Mouse (Mus musculus) MEL (cell line): ENCODE data around the gene Hspg2. TPM values are rescaled to one million over a fixed set of nuclear protein-coding genes. Genes with fewer than 3 reads are reported as not detected.

Source experiments
- DNase-seq: peaks from one replicate; pipeline ENCODE4 v3.0.0; 2011; ENCODE audit warnings: low read depth, low spot score
- H3K27ac ChIP-seq: 2 replicates; pipeline ENCODE4 v1.5.1; 2012; ENCODE audit warnings: low read depth, mild to moderate bottlenecking, control low read depth, low read length, moderate library complexity; ENCODE audit not compliant: control insufficient read depth
- H3K27me3 ChIP-seq, 2 experiments: fragments of 150-350 bp in 1 of 2; sonication (generic) in 1 of 2; 2 replicates each; pipeline ENCODE4 v1.6.1; 2012; ENCODE audit warnings: low read length in 2 of 2, mild to moderate bottlenecking in 2 of 2, improper control_type of control experiment in 1 of 2, moderate library complexity in 1 of 2; ENCODE audit not compliant: insufficient read depth in 2 of 2, control insufficient read depth in 1 of 2
- H3K36me3 ChIP-seq, 2 experiments: 2 replicates each; pipeline ENCODE4 v1.6.1; 2012 to 2014; ENCODE audit warnings: low read length in 2 of 2, improper control_type of control experiment in 1 of 2, inconsistent platforms in 1 of 2, mild to moderate bottlenecking in 1 of 2; ENCODE audit not compliant: insufficient read depth in 2 of 2, control insufficient read depth in 1 of 2
- H3K4me1 ChIP-seq, 2 experiments: fragments of 150-350 bp in 1 of 2; sonication (generic) in 1 of 2; 2 replicates each; pipeline ENCODE4 v1.6.1; 2012; ENCODE audit warnings: low read length in 2 of 2, improper control_type of control experiment in 1 of 2, mild to moderate bottlenecking in 1 of 2; ENCODE audit not compliant: insufficient read depth in 2 of 2, control insufficient read depth in 1 of 2
- H3K4me3 ChIP-seq, 2 experiments: fragments of 150-350 bp in 1 of 2; sonication (generic) in 1 of 2; 2 replicates each; pipeline ENCODE4 v1.5.1; 2012; ENCODE audit warnings: low read depth in 2 of 2, low read length in 2 of 2, mild to moderate bottlenecking in 2 of 2, moderate library complexity in 2 of 2, control low read depth in 1 of 2, improper control_type of control experiment in 1 of 2; ENCODE audit not compliant: control insufficient read depth in 1 of 2, insufficient read depth in 1 of 2
- H3K79me2 ChIP-seq: 2 replicates; pipeline ENCODE4 v1.6.1; 2012; ENCODE audit warnings: mild to moderate bottlenecking, low read length, moderate library complexity; ENCODE audit not compliant: control insufficient read depth, poor library complexity, insufficient read depth
- H3K9ac ChIP-seq: 2 replicates; pipeline ENCODE4 v1.6.1; 2012; ENCODE audit warnings: low read depth, mild to moderate bottlenecking, control low read depth, low read length, moderate library complexity; ENCODE audit not compliant: control insufficient read depth, poor library complexity, severe bottlenecking
- H3K9me3 ChIP-seq: fragments of 150-350 bp; sonication (generic); replicated peaks from 2 replicates; pipeline ENCODE4 v1.6.1; 2012; ENCODE audit warnings: mild to moderate bottlenecking, low read length, improper control_type of control experiment, moderate library complexity; ENCODE audit not compliant: insufficient read depth
- ELF1 ChIP-seq: IDR thresholded peaks from 2 replicates; pipeline ENCODE4 v1.6.1; 2014; ENCODE audit warnings: low read depth, mild to moderate bottlenecking, inconsistent platforms, low read length, improper control_type of control experiment, moderate library complexity
- EP300 ChIP-seq, 2 experiments: IDR thresholded peaks; 2 replicates each; pipeline ENCODE4 v1.6.1; 2011; ENCODE audit warnings: improper control_type of control experiment in 2 of 2, low read length in 2 of 2, low read depth in 1 of 2, mild to moderate bottlenecking in 1 of 2
- ETS1 ChIP-seq: IDR thresholded peaks from 2 replicates; pipeline ENCODE4 v1.6.1; 2012; ENCODE audit warnings: low read depth, mild to moderate bottlenecking, inconsistent platforms, low read length, improper control_type of control experiment, moderate library complexity
- GABPA ChIP-seq: IDR thresholded peaks from 2 replicates; pipeline ENCODE4 v1.6.1; 2012; ENCODE audit warnings: low read depth, mild to moderate bottlenecking, inconsistent platforms, low read length, improper control_type of control experiment, moderate library complexity
- MAFK ChIP-seq: IDR thresholded peaks from 2 replicates; pipeline ENCODE4 v1.6.1; 2011; ENCODE audit warnings: low read depth, mild to moderate bottlenecking, low read length, improper control_type of control experiment, borderline replicate concordance
- MAZ ChIP-seq: IDR thresholded peaks from 2 replicates; pipeline ENCODE4 v1.6.1; 2012; ENCODE audit warnings: low read depth, mild to moderate bottlenecking, inconsistent platforms, low read length, improper control_type of control experiment
- MEF2A ChIP-seq: IDR thresholded peaks from 2 replicates; pipeline ENCODE4 v1.6.1; 2014; ENCODE audit warnings: low read depth, mild to moderate bottlenecking, inconsistent platforms, low read length, improper control_type of control experiment; ENCODE audit not compliant: poor library complexity, insufficient replicate concordance, severe bottlenecking; ENCODE audit errors: extremely low read depth
- NELFE ChIP-seq: IDR thresholded peaks from 2 replicates; pipeline ENCODE4 v1.6.1; 2011; ENCODE audit warnings: low read depth, low read length, improper control_type of control experiment
- RAD21 ChIP-seq: IDR thresholded peaks from 2 replicates; pipeline ENCODE4 v1.6.1; 2011; ENCODE audit warnings: mild to moderate bottlenecking, low read depth, low read length, improper control_type of control experiment
- RCOR1 ChIP-seq: IDR thresholded peaks from 2 replicates; pipeline ENCODE4 v1.6.1; 2012; ENCODE audit warnings: low read depth, mild to moderate bottlenecking, inconsistent platforms, low read length, improper control_type of control experiment
- SMC3 ChIP-seq: IDR thresholded peaks from 2 replicates; pipeline ENCODE4 v1.6.1; 2011; ENCODE audit warnings: low read depth, low read length, improper control_type of control experiment
- TBP ChIP-seq: IDR thresholded peaks from 2 replicates; pipeline ENCODE4 v1.8.0; 2011; ENCODE audit warnings: low read depth, low read length, improper control_type of control experiment
- TCF12 ChIP-seq: IDR thresholded peaks from 2 replicates; pipeline ENCODE4 v1.6.1; 2014; ENCODE audit warnings: low read depth, mild to moderate bottlenecking, inconsistent platforms, low read length, improper control_type of control experiment, moderate library complexity
- UBTF ChIP-seq: IDR thresholded peaks from 2 replicates; pipeline ENCODE4 v1.6.1; 2012; ENCODE audit warnings: low read depth, mild to moderate bottlenecking, inconsistent platforms, low read length, improper control_type of control experiment, moderate library complexity, borderline replicate concordance; ENCODE audit not compliant: insufficient read depth
- ZC3H11A ChIP-seq: IDR thresholded peaks from 2 replicates; pipeline ENCODE4 v1.6.1; 2012; ENCODE audit warnings: low read depth, mild to moderate bottlenecking, inconsistent platforms, low read length, improper control_type of control experiment
- polyA plus RNA-seq, 2 experiments: library from polyadenylated mRNA; stranded (reverse) in 1 of 2; unstranded in 1 of 2; fragments of >175 nt in 1 of 2; fragments of >200 nt in 1 of 2; gene quantifications; 2 replicates each; pipeline versions ENCODE4 v1.2.1 to v1.2.4; 2012; ENCODE audit warnings: low replicate concordance in 2 of 2, low read depth in 1 of 2; ENCODE audit not compliant: insufficient read length in 2 of 2, insufficient read depth in 1 of 2, missing spikeins in 1 of 2
- total RNA-seq: library from RNA; depleted of rRNA; stranded (reverse); fragments of 300-350 nt; gene quantifications from 2 replicates; pipeline ENCODE4 v1.2.3, GENCODE M21; 2012

The Hspg2 gene
- total and polyA plus RNA-seq, 3 experiments = 0.04 TPM; not detected in 1

- no peak overlapping the region for H3K9ac ChIP-seq
- no peak overlapping the region for H3K4me3 ChIP-seq
- TF ChIP-seq TBP = no peak
- TF ChIP-seq MAZ = no peak
- no peak for TF ChIP-seq MAFK
- TF ChIP-seq RAD21 = no peak
- no peak for TF ChIP-seq ELF1
- TF ChIP-seq UBTF = no peak
- no peak for TF ChIP-seq ETS1
- no peak for TF ChIP-seq MEF2A
- TF ChIP-seq TCF12 = no peak
These were observed 108.9 kb downstream of the Hspg2 start for GRCm38 (mm10) chr4:137577486-137577885.

DNA sequence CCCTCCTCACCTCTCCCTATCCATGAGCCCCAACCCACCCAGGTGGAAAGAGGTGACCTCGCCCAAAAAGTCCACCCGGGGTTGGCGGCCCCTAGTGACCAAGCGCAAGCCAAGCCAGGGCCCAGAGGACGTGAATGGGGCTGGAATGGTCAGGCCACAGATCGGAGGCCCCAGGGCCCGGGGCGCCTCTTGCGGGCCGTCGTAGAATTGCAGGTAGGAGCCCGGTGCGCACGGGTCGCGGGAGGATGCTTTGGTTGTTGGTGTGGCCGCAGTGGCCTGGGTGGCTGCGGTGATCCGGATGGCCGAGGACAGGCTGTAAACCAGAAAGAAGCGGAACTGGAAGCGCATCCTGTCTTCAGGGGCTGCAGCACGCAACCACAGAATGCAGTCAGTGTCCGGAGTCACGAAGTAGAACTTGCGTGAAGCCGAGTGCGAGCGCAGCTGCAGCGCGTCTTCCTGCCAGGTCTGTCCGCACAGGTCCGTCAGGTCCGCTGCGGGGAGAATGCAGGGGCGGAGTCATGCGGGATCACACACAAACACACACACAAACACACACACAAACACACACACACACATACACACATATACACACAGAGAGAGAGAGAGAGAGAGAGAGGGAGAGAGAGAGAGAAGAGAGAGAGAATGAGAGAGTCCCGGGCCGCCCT lies 109.7 kb downstream of the Hspg2 start:
- no peaks in the 10 kb centered on the region for H3K36me3 ChIP-seq
- H3K79me2 ChIP-seq = no peaks in the 10 kb centered on the region
- TF ChIP-seq NELFE (no peak), EP300 (IDR thresholded peaks at IDR 0.05; ENCODE audit: low read depth in 1 of 2, low read length in 2 of 2) (no peak), MEF2A (no peak), SMC3 (no peak), RAD21 (no peak), RCOR1 (no peak), GABPA (no peak), ZC3H11A (no peak), MAZ (no peak)
- no peak overlapping the region for H3K27ac ChIP-seq
- DNase-seq = no peak
- no peaks in the 10 kb centered on the region; a peak in 1 of 4 replicates for H3K27me3 ChIP-seq
- H3K4me3 ChIP-seq = no peak overlapping the region
- H3K9me3 ChIP-seq = no peaks in the 10 kb centered on the region
- H3K9ac ChIP-seq = no peak overlapping the region
- H3K4me1 ChIP-seq = no peaks in the 10 kb centered on the region

More at GRCm38 (mm10) chr4:137577486-137577885, 108.9 kb downstream of the Hspg2 start:
- no peaks in the 10 kb centered on the region; a peak in 1 of 4 replicates for H3K27me3 ChIP-seq
- no peaks in the 10 kb centered on the region for H3K4me1 ChIP-seq
- no peaks in the 10 kb centered on the region for H3K36me3 ChIP-seq
- no peaks in the 10 kb centered on the region for H3K79me2 ChIP-seq
- H3K9me3 ChIP-seq = no peaks in the 10 kb centered on the region
- no peak overlapping the region for H3K27ac ChIP-seq
- DNase-seq = no peak
